Mouse (Mus musculus): Measurements from ENCODE around the gene Tyrobp. TPM values are rescaled to one million over a fixed set of nuclear protein-coding genes. Genes with fewer than 3 reads are reported as not detected.

Gene Tyrobp
- 49.1 and 124 TPM in 2 replicates for polyA plus RNA-seq (2012; rRNA removed; ENCODE audit: low replicate concordance)

DNA sequence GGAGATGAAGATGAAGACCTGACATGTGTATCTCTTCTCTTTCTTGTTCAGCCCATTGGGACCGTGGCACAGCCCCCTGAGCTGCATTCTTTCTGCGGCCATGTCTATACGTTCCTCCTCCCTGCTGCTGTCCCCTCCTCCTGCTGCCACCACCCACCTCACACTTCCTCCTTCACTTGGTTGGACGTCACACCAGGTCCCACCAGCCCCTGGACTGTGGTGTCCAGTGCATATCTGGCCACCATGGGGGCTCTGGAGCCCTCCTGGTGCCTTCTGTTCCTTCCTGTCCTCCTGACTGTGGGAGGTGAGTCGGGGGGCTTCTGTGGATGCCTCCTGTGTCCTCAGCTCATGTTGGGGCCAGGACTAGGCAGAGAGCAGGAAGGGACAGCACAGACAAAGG is at the start of gene Tyrobp:
Gene Tyrobp (plus strand): TSS at position 165 of the 400 bp plus-strand sequence.

DNA sequence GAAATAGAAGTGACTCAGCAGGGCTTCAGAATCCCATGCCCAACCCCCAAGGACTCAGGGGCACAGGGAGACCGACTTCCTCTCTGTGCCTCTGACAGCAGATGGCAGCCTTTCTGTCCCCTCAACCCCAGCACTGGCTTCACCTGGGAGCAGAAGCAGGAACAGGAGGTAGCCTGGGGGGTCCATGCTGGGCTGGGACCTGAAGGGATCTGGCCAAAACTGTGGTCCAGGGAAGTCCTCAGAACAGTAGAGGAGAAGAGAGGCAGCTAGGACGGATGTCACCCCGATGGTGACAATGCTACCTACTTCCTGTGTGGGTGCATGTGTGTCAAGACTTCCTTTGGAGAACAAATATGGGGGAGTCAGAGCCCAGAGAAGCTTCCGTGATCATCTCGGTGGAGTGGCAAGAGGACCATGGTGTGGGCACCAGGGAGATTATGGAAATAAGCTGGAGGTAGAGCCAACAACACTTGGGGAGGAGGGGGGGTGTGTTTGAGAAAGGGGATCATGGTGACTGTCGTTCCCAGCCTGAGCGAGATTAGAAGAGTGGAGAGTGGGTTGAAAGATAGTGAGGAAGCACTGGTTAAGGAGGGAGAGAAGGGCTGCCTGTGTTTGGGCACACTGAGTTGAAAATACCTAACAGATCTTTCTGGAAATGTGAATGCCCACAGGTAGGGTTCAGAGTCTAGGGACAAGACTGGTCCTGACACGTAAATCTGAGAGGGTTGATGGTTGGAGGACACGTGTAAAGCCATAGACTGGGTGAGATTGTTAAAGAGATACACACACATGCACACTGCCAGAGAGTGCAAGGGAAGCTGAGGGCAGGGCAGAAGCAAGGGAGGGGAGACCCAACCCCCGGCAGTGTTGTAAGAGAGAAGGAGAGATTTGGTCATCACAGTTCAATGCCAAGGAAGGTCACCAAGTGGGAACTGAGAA is 6.3 kb downstream of the Tyrobp start, which contains the start of gene Hcst:
Gene Hcst (minus strand): TSS at position 294 of the 939 bp plus-strand sequence.

DNA sequence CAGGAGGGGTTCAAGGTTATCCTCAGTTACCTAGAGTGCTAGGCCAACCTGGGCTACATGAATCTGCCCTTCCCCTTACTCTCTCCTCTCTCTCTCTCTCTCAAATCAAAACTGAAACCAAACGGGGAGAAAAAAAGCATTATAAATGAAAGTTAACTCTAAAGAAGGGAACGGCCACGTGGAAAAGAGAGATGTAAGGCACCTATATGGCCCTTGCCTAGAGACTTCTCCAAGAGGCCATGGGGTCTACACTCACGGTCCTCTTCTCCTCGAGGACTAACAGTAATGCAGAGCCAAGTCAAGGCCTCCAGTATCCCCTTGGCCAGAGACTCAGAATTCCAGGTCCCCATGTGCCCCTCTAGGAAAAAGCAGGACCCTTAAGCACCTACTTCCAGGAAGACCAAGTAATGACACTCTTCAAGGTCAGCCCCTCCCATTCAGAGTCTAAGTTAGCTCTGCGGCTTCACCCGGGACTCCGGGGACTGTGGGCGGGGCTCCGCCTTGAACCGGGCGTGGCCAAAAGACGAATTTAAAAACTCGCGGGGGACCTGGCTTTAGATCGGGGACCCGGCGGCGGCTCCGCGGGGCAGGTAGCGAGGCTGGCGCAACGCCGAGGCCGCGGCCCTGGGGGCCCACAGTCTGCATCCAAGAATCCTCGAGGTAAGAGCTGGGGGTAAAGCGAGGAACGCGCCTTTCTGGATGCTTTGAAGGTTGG is 7.8 kb downstream of the Tyrobp start, which contains the start of gene Nfkbid:
Gene Nfkbid (plus strand): TSS at position 558 of the 715 bp plus-strand sequence.

DNA sequence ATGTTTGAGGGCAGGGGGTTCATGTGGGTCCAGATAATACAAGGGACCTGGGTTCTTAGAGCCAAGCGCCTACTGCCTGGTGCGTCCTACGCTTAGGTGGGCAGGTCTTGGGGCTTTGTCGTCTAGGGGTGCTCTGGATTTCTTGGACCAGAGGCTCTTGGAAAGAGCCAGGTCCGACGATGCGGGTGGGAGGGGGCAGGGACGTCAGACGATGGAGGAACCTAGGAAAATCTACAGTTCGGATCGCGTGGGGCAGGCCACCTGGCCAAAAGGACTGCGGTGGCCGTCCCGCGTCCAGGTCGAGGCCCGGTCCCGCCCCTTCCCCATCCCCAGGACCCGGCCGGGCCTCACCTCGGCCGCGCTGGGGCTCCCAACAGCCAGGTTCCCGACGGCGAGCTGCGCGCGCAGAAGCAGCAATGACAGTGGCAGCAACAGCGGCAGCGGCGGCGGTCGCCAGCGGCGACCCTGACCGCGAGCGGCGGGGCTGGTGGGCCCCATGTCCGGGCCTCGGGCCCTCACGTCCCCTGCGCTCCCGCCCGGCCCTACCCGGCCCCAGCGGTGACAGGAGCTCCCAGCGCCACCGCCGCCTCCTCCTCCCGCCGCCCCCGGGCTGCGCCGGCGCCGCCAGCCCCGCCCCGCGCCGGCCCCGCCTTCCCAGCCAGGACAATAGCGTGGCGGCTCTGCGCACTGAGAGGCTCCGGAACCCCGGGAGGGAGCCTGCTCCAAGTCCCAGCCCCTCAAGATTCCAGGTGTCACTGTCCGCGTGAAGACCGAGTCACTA is 31.6 kb downstream of the Tyrobp start, which contains the start of gene Aplp1:
Gene Aplp1 (minus strand): TSS at position 565 of the 781 bp plus-strand sequence.

DNA sequence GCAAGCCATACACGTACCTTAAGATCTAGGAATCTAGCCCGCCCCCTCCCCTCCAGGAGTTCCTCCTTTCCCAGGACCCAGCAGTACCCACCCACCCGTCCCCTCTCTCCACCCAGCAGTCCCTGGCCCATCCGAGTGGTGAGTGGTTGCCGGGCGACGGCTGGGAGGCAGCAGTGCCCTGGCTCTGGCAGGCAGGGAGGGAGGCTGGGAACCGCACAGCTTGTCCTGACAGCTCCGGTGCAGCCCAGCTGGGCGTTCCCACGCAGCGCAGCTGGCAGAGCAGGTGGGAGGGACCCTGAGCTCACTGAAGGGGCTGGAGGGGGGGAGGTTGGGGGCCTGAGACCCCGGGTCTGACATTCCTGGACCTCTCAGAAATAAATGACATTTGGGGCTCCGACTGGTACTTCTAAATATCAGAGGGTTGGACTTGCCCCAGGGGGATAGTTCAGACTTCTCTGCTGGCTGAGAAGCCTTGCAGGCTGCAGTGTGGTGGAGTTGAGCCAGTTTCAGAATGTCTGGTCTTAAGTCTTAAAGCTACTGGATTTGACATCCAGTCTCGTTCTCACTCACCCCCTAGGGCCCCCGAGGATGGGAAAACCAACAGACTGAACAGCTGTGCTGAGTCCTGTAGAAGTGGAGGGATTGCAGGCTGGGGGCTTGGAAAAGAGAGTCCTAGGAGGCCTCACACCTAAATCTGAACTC is 44.2 kb downstream of the Tyrobp start, which contains the start of the genes Kirrel2 and Nphs1:
Gene Kirrel2 (minus strand): TSS at position 62 of the 702 bp plus-strand sequence.
Gene Nphs1 (plus strand): TSS at position 687 of the 702 bp plus-strand sequence.

Other genes with a start within 250 kb of the Tyrobp start
- gene Zfp146, start 244.0 kb upstream of the Tyrobp start, polyA plus RNA-seq (2012; rRNA removed; ENCODE audit: low replicate concordance), result 1.4 and 1.6 TPM in 2 replicates
- gene Cox7a1, start 229.6 kb upstream of the Tyrobp start, polyA plus RNA-seq (2012; rRNA removed; ENCODE audit: low replicate concordance), result 40.1 and 164 TPM in 2 replicates
- gene Capns1, start 214.9 kb upstream of the Tyrobp start, polyA plus RNA-seq (2012; rRNA removed; ENCODE audit: low replicate concordance), result 492 and 665 TPM in 2 replicates
- 76.0 and 78.7 TPM in 2 replicates for gene Polr2i, start 181.8 kb upstream of the Tyrobp start, polyA plus RNA-seq (2012; rRNA removed; ENCODE audit: low replicate concordance)
- gene Tbcb, start 181.5 kb upstream of the Tyrobp start, polyA plus RNA-seq (2012; rRNA removed; ENCODE audit: low replicate concordance), result 23.6 and 33.8 TPM in 2 replicates
- gene Ovol3, start 178.0 kb upstream of the Tyrobp start, polyA plus RNA-seq (2012; rRNA removed; ENCODE audit: low replicate concordance), result not detected in 2 replicates
- gene Thap8, start 133.7 kb upstream of the Tyrobp start, polyA plus RNA-seq (2012; rRNA removed; ENCODE audit: low replicate concordance), result 0.14 TPM in 1 of 2 replicates, not detected in the other
- 13.0 and 14.3 TPM in 2 replicates for gene Wdr62, start 133.3 kb upstream of the Tyrobp start, polyA plus RNA-seq (2012; rRNA removed; ENCODE audit: low replicate concordance)
- 3.8 and 4.8 TPM in 2 replicates for gene Clip3, start 122.0 kb upstream of the Tyrobp start, polyA plus RNA-seq (2012; rRNA removed; ENCODE audit: low replicate concordance)
- 154 and 160 TPM in 2 replicates for gene Alkbh6, start 105.0 kb upstream of the Tyrobp start, polyA plus RNA-seq (2012; rRNA removed; ENCODE audit: low replicate concordance)
- 9.8 and 29.1 TPM in 2 replicates for gene Syne4, start 99.0 kb upstream of the Tyrobp start, polyA plus RNA-seq (2012; rRNA removed; ENCODE audit: low replicate concordance)
- gene E130208F15Rik, start 92.0 kb upstream of the Tyrobp start, polyA plus RNA-seq (2012; rRNA removed; ENCODE audit: low replicate concordance), result 1.2 and 2.4 TPM in 2 replicates
- 32.9 and 60.3 TPM in 2 replicates for gene Sdhaf1, start 89.9 kb upstream of the Tyrobp start, polyA plus RNA-seq (2012; rRNA removed; ENCODE audit: low replicate concordance)
- 27.9 and 30.8 TPM in 2 replicates for gene Lrfn3, start 51.0 kb upstream of the Tyrobp start, polyA plus RNA-seq (2012; rRNA removed; ENCODE audit: low replicate concordance)
- 11.5 and 53.7 TPM in 2 replicates for gene Hcst, start 6.1 kb downstream of the Tyrobp start, polyA plus RNA-seq (2012; rRNA removed; ENCODE audit: low replicate concordance)
- 5.3 and 8.6 TPM in 2 replicates for gene Nfkbid, start 8.0 kb downstream of the Tyrobp start, polyA plus RNA-seq (2012; rRNA removed; ENCODE audit: low replicate concordance)
- 24.5 and 168 TPM in 2 replicates for gene Aplp1, start 31.8 kb downstream of the Tyrobp start, polyA plus RNA-seq (2012; rRNA removed; ENCODE audit: low replicate concordance)
- gene Kirrel2, start 43.9 kb downstream of the Tyrobp start, polyA plus RNA-seq (2012; rRNA removed; ENCODE audit: low replicate concordance), result 0.39 TPM in 1 of 2 replicates, not detected in the other
- 2.5 TPM in 1 of 2 replicates, not detected in the other for gene Nphs1, start 44.6 kb downstream of the Tyrobp start, polyA plus RNA-seq (2012; rRNA removed; ENCODE audit: low replicate concordance)
- gene Prodh2, start 79.9 kb downstream of the Tyrobp start, polyA plus RNA-seq (2012; rRNA removed; ENCODE audit: low replicate concordance), result 2.3 and 37.6 TPM in 2 replicates
- 10.8 and 15.1 TPM in 2 replicates for gene Arhgap33, start 121.3 kb downstream of the Tyrobp start, polyA plus RNA-seq (2012; rRNA removed; ENCODE audit: low replicate concordance)
- 56.3 and 114 TPM in 2 replicates for gene Hspb6, start 138.4 kb downstream of the Tyrobp start, polyA plus RNA-seq (2012; rRNA removed; ENCODE audit: low replicate concordance)
- 3.6 and 5.5 TPM in 2 replicates for gene Proser3, start 138.5 kb downstream of the Tyrobp start, polyA plus RNA-seq (2012; rRNA removed; ENCODE audit: low replicate concordance)
- 28.6 and 40.9 TPM in 2 replicates for gene Lin37, start 146.1 kb downstream of the Tyrobp start, polyA plus RNA-seq (2012; rRNA removed; ENCODE audit: low replicate concordance)
- gene U2af1l4, start 149.5 kb downstream of the Tyrobp start, polyA plus RNA-seq (2012; rRNA removed; ENCODE audit: low replicate concordance), result 56.6 and 64.2 TPM in 2 replicates
- 0.55 and 1.2 TPM in 2 replicates for gene Gm49396, start 149.6 kb downstream of the Tyrobp start, polyA plus RNA-seq (2012; rRNA removed; ENCODE audit: low replicate concordance)
- 105 and 155 TPM in 2 replicates for gene Psenen, start 149.9 kb downstream of the Tyrobp start, polyA plus RNA-seq (2012; rRNA removed; ENCODE audit: low replicate concordance)
- 12.6 and 14.4 TPM in 2 replicates for gene Igflr1, start 151.7 kb downstream of the Tyrobp start, polyA plus RNA-seq (2012; rRNA removed; ENCODE audit: low replicate concordance)
- 31.9 and 38.5 TPM in 2 replicates for gene Kmt2b, start 175.0 kb downstream of the Tyrobp start, polyA plus RNA-seq (2012; rRNA removed; ENCODE audit: low replicate concordance)
- gene Zbtb32, start 185.1 kb downstream of the Tyrobp start, polyA plus RNA-seq (2012; rRNA removed; ENCODE audit: low replicate concordance), result 2.3 and 3.2 TPM in 2 replicates
- 1.1 and 3.8 TPM in 2 replicates for gene Upk1a, start 199.1 kb downstream of the Tyrobp start, polyA plus RNA-seq (2012; rRNA removed; ENCODE audit: low replicate concordance)
- gene Cox6b1, start 212.4 kb downstream of the Tyrobp start, polyA plus RNA-seq (2012; rRNA removed; ENCODE audit: low replicate concordance), result 382 and 584 TPM in 2 replicates
- gene Etv2, start 222.1 kb downstream of the Tyrobp start, polyA plus RNA-seq (2012; rRNA removed; ENCODE audit: low replicate concordance), result not detected in 2 replicates
- 73.7 and 104 TPM in 2 replicates for gene Rbm42, start 236.6 kb downstream of the Tyrobp start, polyA plus RNA-seq (2012; rRNA removed; ENCODE audit: low replicate concordance)

Data from duodenum, adult 2 months (tissue).